Mouse (Mus musculus): ENCODE results near the gene Sesn2. TPM values are rescaled to one million over a fixed set of nuclear protein-coding genes. Genes with fewer than 3 reads are reported as not detected.

The Sesn2 gene
- polyA plus RNA-seq, 1 experiment: 10.2 TPM

GRCm38 (mm10) chr4:132469873-132470272, 40.4 kb downstream of the Sesn2 start:
- no peaks in the 10 kb centered on the region for H3K4me1 ChIP-seq (ENCODE audit: control insufficient read depth, insufficient read depth, low read length)
- TF ChIP-seq CTCF (IDR thresholded peaks at IDR 0.05; ENCODE audit: borderline replicate concordance, insufficient read depth, low read depth, low read length): no peak
- TF ChIP-seq POLR2A (IDR thresholded peaks at IDR 0.05; ENCODE audit: borderline replicate concordance, insufficient read depth, low read length): no peak
- no peak for DNase-seq
- WGBS: 28% methylated on average over 3 of the region's 3 CpGs
- H3K4me3 ChIP-seq (replicated peaks; ENCODE audit: insufficient read depth, low read depth, low read length): no peak overlapping the region
- H3K27ac ChIP-seq (ENCODE audit: insufficient read depth, low read length): no peak overlapping the region
- no peaks in the 10 kb centered on the region for H3K27me3 ChIP-seq (ENCODE audit: control insufficient read depth, insufficient read depth, low read length)

- no peaks in the 10 kb centered on the region for H3K27me3 ChIP-seq (ENCODE audit: control insufficient read depth, insufficient read depth, low read length)
- H3K4me1 ChIP-seq (ENCODE audit: control insufficient read depth, insufficient read depth, low read length): peaks cover 3% of the 10 kb centered on the region; the same call in 1 of the 2 replicates
- H3K4me3 ChIP-seq (replicated peaks; ENCODE audit: insufficient read depth, low read depth, low read length): peak overlapping the region; percentile 87
- no peak for TF ChIP-seq POLR2A (IDR thresholded peaks at IDR 0.05; ENCODE audit: borderline replicate concordance, insufficient read depth, low read length)
- TF ChIP-seq CTCF (IDR thresholded peaks at IDR 0.05; ENCODE audit: borderline replicate concordance, insufficient read depth, low read depth, low read length): no peak
- 2% methylated on average over 5 of the region's 5 CpGs for WGBS
- no peak for DNase-seq
- no peak overlapping the region for H3K27ac ChIP-seq (ENCODE audit: insufficient read depth, low read length)
Observed at GRCm38 (mm10) chr4:132464255-132464613, 46.1 kb downstream of the Sesn2 start.

- under 1% methylated on average over 44 of the region's 44 CpGs for WGBS
- Histone ChIP-seq H3K27ac (ENCODE audit: insufficient read depth, low read length) (no peak within 1 kb of the TSS), H3K27me3 (ENCODE audit: control insufficient read depth, insufficient read depth, low read length) (no peaks in the 10 kb centered on the region), H3K4me3 (replicated peaks; ENCODE audit: insufficient read depth, low read depth, low read length) (peak within 1 kb of the TSS; percentile 87), H3K4me1 (ENCODE audit: control insufficient read depth, insufficient read depth, low read length) (peaks cover 3% of the 10 kb centered on the region; the same call in 1 of the 2 replicates)
- DNase-seq: peak; percentile 94 to 95
- TF ChIP-seq POLR2A (IDR thresholded peaks at IDR 0.05; ENCODE audit: borderline replicate concordance, insufficient read depth, low read length): peak; percentile 56; the same call in 1 of the 2 replicates
- peak; percentile 46; the same call in 1 of the 2 replicates for TF ChIP-seq CTCF (IDR thresholded peaks at IDR 0.05; ENCODE audit: borderline replicate concordance, insufficient read depth, low read depth, low read length)
Observed at GRCm38 (mm10) chr4:132463430-132464254, 46.7 kb downstream of the Sesn2 start, which contains the start of gene Med18. TSS of gene Med18 (minus strand) at chr4:132463921.

- peak overlapping the region; percentile 87 for H3K4me3 ChIP-seq (replicated peaks; ENCODE audit: insufficient read depth, low read depth, low read length)
- peaks cover 3% of the 10 kb centered on the region; the same call in 1 of the 2 replicates for H3K4me1 ChIP-seq (ENCODE audit: control insufficient read depth, insufficient read depth, low read length)
- no peaks in the 10 kb centered on the region for H3K27me3 ChIP-seq (ENCODE audit: control insufficient read depth, insufficient read depth, low read length)
- no peak overlapping the region for H3K27ac ChIP-seq (ENCODE audit: insufficient read depth, low read length)
- TF ChIP-seq POLR2A (IDR thresholded peaks at IDR 0.05; ENCODE audit: borderline replicate concordance, insufficient read depth, low read length) (no peak), CTCF (IDR thresholded peaks at IDR 0.05; ENCODE audit: borderline replicate concordance, insufficient read depth, low read depth, low read length) (no peak)
- no peak for DNase-seq
- 5% methylated on average over 11 of the region's 11 CpGs for WGBS
Observed at GRCm38 (mm10) chr4:132462836-132463235, 47.5 kb downstream of the Sesn2 start.

- TF ChIP-seq CTCF (IDR thresholded peaks at IDR 0.05; ENCODE audit: borderline replicate concordance, insufficient read depth, low read depth, low read length): no peak
- TF ChIP-seq POLR2A (IDR thresholded peaks at IDR 0.05; ENCODE audit: borderline replicate concordance, insufficient read depth, low read length): no peak
- no peak for DNase-seq
- 86% methylated on average over 8 of the region's 8 CpGs for WGBS
- Histone ChIP-seq H3K4me3 (replicated peaks; ENCODE audit: insufficient read depth, low read depth, low read length) (no peak overlapping the region), H3K27me3 (ENCODE audit: control insufficient read depth, insufficient read depth, low read length) (no peaks in the 10 kb centered on the region), H3K27ac (ENCODE audit: insufficient read depth, low read length) (no peak overlapping the region), H3K4me1 (ENCODE audit: control insufficient read depth, insufficient read depth, low read length) (peaks cover 3% of the 10 kb centered on the region; the same call in 1 of the 2 replicates)
Observed at GRCm38 (mm10) chr4:132460225-132460624, 50.1 kb downstream of the Sesn2 start.

- WGBS: 95% methylated on average over 6 of the region's 6 CpGs
Observed at GRCm38 (mm10) chr4:132455561-132455960, 54.7 kb downstream of the Sesn2 start.

GRCm38 (mm10) chr4:132455146-132455545, 55.2 kb downstream of the Sesn2 start:
- DNase-seq: no peak
- no peak for TF ChIP-seq CTCF (IDR thresholded peaks at IDR 0.05; ENCODE audit: borderline replicate concordance, insufficient read depth, low read depth, low read length)
- no peak for TF ChIP-seq POLR2A (IDR thresholded peaks at IDR 0.05; ENCODE audit: borderline replicate concordance, insufficient read depth, low read length)
- Histone ChIP-seq H3K4me3 (replicated peaks; ENCODE audit: insufficient read depth, low read depth, low read length) (no peak overlapping the region), H3K27ac (ENCODE audit: insufficient read depth, low read length) (no peak overlapping the region), H3K4me1 (ENCODE audit: control insufficient read depth, insufficient read depth, low read length) (no peaks in the 10 kb centered on the region), H3K27me3 (ENCODE audit: control insufficient read depth, insufficient read depth, low read length) (no peaks in the 10 kb centered on the region)
- WGBS: 84% methylated on average over 3 of the region's 3 CpGs

More at GRCm38 (mm10) chr4:132455561-132455960, 54.7 kb downstream of the Sesn2 start:
- Histone ChIP-seq H3K4me1 (ENCODE audit: control insufficient read depth, insufficient read depth, low read length) (no peaks in the 10 kb centered on the region), H3K27ac (ENCODE audit: insufficient read depth, low read length) (no peak overlapping the region), H3K27me3 (ENCODE audit: control insufficient read depth, insufficient read depth, low read length) (no peaks in the 10 kb centered on the region), H3K4me3 (replicated peaks; ENCODE audit: insufficient read depth, low read depth, low read length) (no peak overlapping the region)
- no peak for TF ChIP-seq CTCF (IDR thresholded peaks at IDR 0.05; ENCODE audit: borderline replicate concordance, insufficient read depth, low read depth, low read length)
- no peak for TF ChIP-seq POLR2A (IDR thresholded peaks at IDR 0.05; ENCODE audit: borderline replicate concordance, insufficient read depth, low read length)
- no peak for DNase-seq

GRCm38 (mm10) chr4:132454216-132454615, 56.1 kb downstream of the Sesn2 start:
- Histone ChIP-seq H3K4me3 (replicated peaks; ENCODE audit: insufficient read depth, low read depth, low read length) (no peak overlapping the region), H3K27ac (ENCODE audit: insufficient read depth, low read length) (no peak overlapping the region), H3K27me3 (ENCODE audit: control insufficient read depth, insufficient read depth, low read length) (no peaks in the 10 kb centered on the region), H3K4me1 (ENCODE audit: control insufficient read depth, insufficient read depth, low read length) (no peaks in the 10 kb centered on the region)
- TF ChIP-seq CTCF (IDR thresholded peaks at IDR 0.05; ENCODE audit: borderline replicate concordance, insufficient read depth, low read depth, low read length) (no peak), POLR2A (IDR thresholded peaks at IDR 0.05; ENCODE audit: borderline replicate concordance, insufficient read depth, low read length) (no peak)
- DNase-seq: no peak
- 85% methylated on average over 6 of the region's 6 CpGs for WGBS
